Mouse (Mus musculus) layer of hippocampus, adult 11-12 months (tissue): ENCODE results near the gene Mrpl52.

Experiments
- DNase-seq: peaks from one replicate; pipeline ENCODE4 v3.0.0; 2022; ENCODE audit warnings: low spot score

The Mrpl52 gene

GRCm38 (mm10) chr14:54472671-54473070 is 46.0 kb downstream of the Mrpl52 start:
- no peak for DNase-seq

DNA sequence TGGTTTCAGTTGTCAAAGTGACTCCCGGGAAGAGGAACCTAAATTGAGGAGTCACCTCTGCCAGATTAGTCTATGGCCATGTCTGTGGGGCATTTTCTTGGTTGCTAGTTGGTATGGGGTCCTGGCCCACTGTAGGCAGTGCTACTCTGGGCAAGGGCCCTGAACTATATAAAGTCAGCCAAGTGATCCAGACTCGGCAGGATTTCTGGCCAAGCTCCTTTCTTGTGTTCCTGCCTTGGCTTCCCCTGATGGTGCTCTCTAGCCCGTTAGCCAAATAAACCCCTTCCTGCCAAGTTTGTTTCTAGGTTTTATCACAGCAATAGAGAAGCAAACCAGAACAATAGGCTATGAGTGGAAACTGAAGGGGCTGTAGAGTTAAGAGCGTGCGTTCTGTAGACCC is 48.0 kb downstream of the Mrpl52 start:
- no peak for DNase-seq

- peak; percentile 61 for DNase-seq
These were observed 49.5 kb downstream of the Mrpl52 start, which contains the start of gene Rem2 for GRCm38 (mm10) chr14:54475941-54476844. Gene Rem2 (plus strand): TSS chr14:54476100.

DNA sequence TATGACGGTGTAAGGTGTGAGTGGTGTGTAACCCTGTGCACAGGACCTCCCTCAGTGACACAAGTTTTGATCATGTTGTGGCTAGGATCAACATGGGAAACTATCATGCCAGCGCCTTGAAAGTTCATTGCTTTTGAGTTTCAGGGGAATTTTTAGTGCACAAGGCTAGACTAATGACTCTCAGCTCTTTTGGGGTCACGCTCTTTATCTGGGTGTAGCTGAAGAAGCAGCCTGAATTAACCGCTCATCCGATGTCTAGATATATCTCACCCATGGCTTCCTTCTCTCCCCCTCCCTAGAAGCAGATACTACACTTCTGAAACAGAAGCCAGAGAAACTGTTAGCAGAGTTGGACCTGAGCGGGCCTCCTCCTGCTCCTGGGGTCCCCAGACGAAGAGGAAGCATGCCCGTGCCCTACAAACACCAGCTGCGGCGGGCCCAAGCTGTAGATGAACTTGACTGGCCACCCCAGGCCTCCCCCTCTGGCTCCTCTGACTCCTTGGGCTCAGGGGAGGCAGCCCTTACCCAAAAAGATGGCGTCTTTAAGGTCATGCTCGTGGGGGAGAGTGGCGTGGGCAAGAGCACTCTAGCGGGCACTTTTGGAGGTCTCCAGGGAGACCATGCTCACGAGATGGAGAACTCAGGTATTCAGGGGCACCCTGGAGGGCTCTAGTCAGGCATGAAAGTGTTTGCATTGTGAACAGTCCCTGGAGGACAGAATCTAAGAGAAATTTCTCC is 50.6 kb downstream of the Mrpl52 start:
- DNase-seq, result no peak
